Mouse (Mus musculus) MEL (cell line): ENCODE measurements around the gene Lhx3. TPM values are rescaled to one million over a fixed set of nuclear protein-coding genes. Genes with fewer than 3 reads are reported as not detected.

Source experiments
- DNase-seq: peaks from one replicate; pipeline ENCODE4 v3.0.0; 2011; ENCODE audit warnings: low read depth, low spot score
- H3K27ac ChIP-seq: 2 replicates; pipeline ENCODE4 v1.5.1; 2012; ENCODE audit warnings: low read depth, mild to moderate bottlenecking, control low read depth, low read length, moderate library complexity; ENCODE audit not compliant: control insufficient read depth
- H3K27me3 ChIP-seq, 2 experiments: fragments of 150-350 bp in 1 of 2; sonication (generic) in 1 of 2; 2 replicates each; pipeline ENCODE4 v1.6.1; 2012; ENCODE audit warnings: low read length in 2 of 2, mild to moderate bottlenecking in 2 of 2, improper control_type of control experiment in 1 of 2, moderate library complexity in 1 of 2; ENCODE audit not compliant: insufficient read depth in 2 of 2, control insufficient read depth in 1 of 2
- H3K36me3 ChIP-seq, 2 experiments: 2 replicates each; pipeline ENCODE4 v1.6.1; 2012 to 2014; ENCODE audit warnings: low read length in 2 of 2, improper control_type of control experiment in 1 of 2, inconsistent platforms in 1 of 2, mild to moderate bottlenecking in 1 of 2; ENCODE audit not compliant: insufficient read depth in 2 of 2, control insufficient read depth in 1 of 2
- H3K4me1 ChIP-seq, 2 experiments: fragments of 150-350 bp in 1 of 2; sonication (generic) in 1 of 2; 2 replicates each; pipeline ENCODE4 v1.6.1; 2012; ENCODE audit warnings: low read length in 2 of 2, improper control_type of control experiment in 1 of 2, mild to moderate bottlenecking in 1 of 2; ENCODE audit not compliant: insufficient read depth in 2 of 2, control insufficient read depth in 1 of 2
- H3K4me3 ChIP-seq, 2 experiments: fragments of 150-350 bp in 1 of 2; sonication (generic) in 1 of 2; 2 replicates each; pipeline ENCODE4 v1.5.1; 2012; ENCODE audit warnings: low read depth in 2 of 2, low read length in 2 of 2, mild to moderate bottlenecking in 2 of 2, moderate library complexity in 2 of 2, control low read depth in 1 of 2, improper control_type of control experiment in 1 of 2; ENCODE audit not compliant: control insufficient read depth in 1 of 2, insufficient read depth in 1 of 2
- H3K79me2 ChIP-seq: 2 replicates; pipeline ENCODE4 v1.6.1; 2012; ENCODE audit warnings: mild to moderate bottlenecking, low read length, moderate library complexity; ENCODE audit not compliant: control insufficient read depth, poor library complexity, insufficient read depth
- H3K9ac ChIP-seq: 2 replicates; pipeline ENCODE4 v1.6.1; 2012; ENCODE audit warnings: low read depth, mild to moderate bottlenecking, control low read depth, low read length, moderate library complexity; ENCODE audit not compliant: control insufficient read depth, poor library complexity, severe bottlenecking
- H3K9me3 ChIP-seq: fragments of 150-350 bp; sonication (generic); replicated peaks from 2 replicates; pipeline ENCODE4 v1.6.1; 2012; ENCODE audit warnings: mild to moderate bottlenecking, low read length, improper control_type of control experiment, moderate library complexity; ENCODE audit not compliant: insufficient read depth
- CHD2 ChIP-seq: IDR thresholded peaks from 2 replicates; pipeline ENCODE4 v1.6.1; 2011; ENCODE audit warnings: low read length, improper control_type of control experiment
- E2F4 ChIP-seq: IDR thresholded peaks from 2 replicates; pipeline ENCODE4 v1.6.1; 2011; ENCODE audit warnings: low read depth, low read length, improper control_type of control experiment, borderline replicate concordance
- EP300 ChIP-seq, 2 experiments: IDR thresholded peaks; 2 replicates each; pipeline ENCODE4 v1.6.1; 2011; ENCODE audit warnings: improper control_type of control experiment in 2 of 2, low read length in 2 of 2, low read depth in 1 of 2, mild to moderate bottlenecking in 1 of 2
- GATA1 ChIP-seq: IDR thresholded peaks from 2 replicates; pipeline ENCODE4 v1.6.1; 2011; ENCODE audit warnings: low read depth, low read length, improper control_type of control experiment
- JUND ChIP-seq: IDR thresholded peaks from 2 replicates; pipeline ENCODE4 v1.6.1; 2011; ENCODE audit warnings: low read depth, mild to moderate bottlenecking, improper control_type of control experiment, low read length
- KAT2A ChIP-seq: conservative IDR thresholded peaks from 2 replicates; pipeline ENCODE4 v1.6.1; 2012; ENCODE audit warnings: low read depth, low read length, improper control_type of control experiment, inconsistent platforms
- MAX ChIP-seq: IDR thresholded peaks from 2 replicates; pipeline ENCODE4 v1.6.1; 2011; ENCODE audit warnings: low read length, improper control_type of control experiment
- MAZ ChIP-seq: IDR thresholded peaks from 2 replicates; pipeline ENCODE4 v1.6.1; 2012; ENCODE audit warnings: low read depth, mild to moderate bottlenecking, inconsistent platforms, low read length, improper control_type of control experiment
- MEF2A ChIP-seq: IDR thresholded peaks from 2 replicates; pipeline ENCODE4 v1.6.1; 2014; ENCODE audit warnings: low read depth, mild to moderate bottlenecking, inconsistent platforms, low read length, improper control_type of control experiment; ENCODE audit not compliant: poor library complexity, insufficient replicate concordance, severe bottlenecking; ENCODE audit errors: extremely low read depth
- MYC ChIP-seq: IDR thresholded peaks from 2 replicates; pipeline ENCODE4 v1.6.1; 2011; ENCODE audit warnings: low read depth, mild to moderate bottlenecking, low read length, improper control_type of control experiment, moderate library complexity
- NELFE ChIP-seq: IDR thresholded peaks from 2 replicates; pipeline ENCODE4 v1.6.1; 2011; ENCODE audit warnings: low read depth, low read length, improper control_type of control experiment
- NRF1 ChIP-seq: IDR thresholded peaks from 2 replicates; pipeline ENCODE4 v1.6.1; 2014; ENCODE audit warnings: low read depth, mild to moderate bottlenecking, inconsistent platforms, low read length, improper control_type of control experiment, moderate library complexity; ENCODE audit not compliant: poor library complexity, insufficient read depth, severe bottlenecking
- POLR2AphosphoS5 ChIP-seq: IDR thresholded peaks from 2 replicates; pipeline ENCODE4 v1.6.1; 2012; ENCODE audit warnings: low read depth, borderline replicate concordance, mild to moderate bottlenecking, inconsistent platforms, low read length, moderate library complexity, mixed read lengths
- RAD21 ChIP-seq: IDR thresholded peaks from 2 replicates; pipeline ENCODE4 v1.6.1; 2011; ENCODE audit warnings: mild to moderate bottlenecking, low read depth, low read length, improper control_type of control experiment
- RCOR1 ChIP-seq: IDR thresholded peaks from 2 replicates; pipeline ENCODE4 v1.6.1; 2012; ENCODE audit warnings: low read depth, mild to moderate bottlenecking, inconsistent platforms, low read length, improper control_type of control experiment
- SIN3A ChIP-seq: IDR thresholded peaks from 2 replicates; pipeline ENCODE4 v1.6.1; 2012; ENCODE audit warnings: low read length, improper control_type of control experiment, inconsistent platforms
- SMC3 ChIP-seq: IDR thresholded peaks from 2 replicates; pipeline ENCODE4 v1.6.1; 2011; ENCODE audit warnings: low read depth, low read length, improper control_type of control experiment
- TBP ChIP-seq: IDR thresholded peaks from 2 replicates; pipeline ENCODE4 v1.8.0; 2011; ENCODE audit warnings: low read depth, low read length, improper control_type of control experiment
- USF1 ChIP-seq: IDR thresholded peaks from 2 replicates; pipeline ENCODE4 v1.6.1; 2014; ENCODE audit warnings: low read depth, mild to moderate bottlenecking, inconsistent platforms, low read length, improper control_type of control experiment, moderate library complexity
- USF2 ChIP-seq, 2 experiments: IDR thresholded peaks; 2 replicates each; pipeline ENCODE4 v1.6.1; 2011 to 2012; ENCODE audit warnings: improper control_type of control experiment in 2 of 2, low read length in 2 of 2, borderline replicate concordance in 1 of 2, inconsistent platforms in 1 of 2, low read depth in 1 of 2, mild to moderate bottlenecking in 1 of 2; ENCODE audit not compliant: insufficient read depth in 1 of 2
- ZC3H11A ChIP-seq: IDR thresholded peaks from 2 replicates; pipeline ENCODE4 v1.6.1; 2012; ENCODE audit warnings: low read depth, mild to moderate bottlenecking, inconsistent platforms, low read length, improper control_type of control experiment
- ZKSCAN1 ChIP-seq: IDR thresholded peaks from 2 replicates; pipeline ENCODE4 v1.6.1; 2012; ENCODE audit warnings: low read depth, mild to moderate bottlenecking, inconsistent platforms, low read length, improper control_type of control experiment, moderate library complexity
- polyA plus RNA-seq, 2 experiments: library from polyadenylated mRNA; stranded (reverse) in 1 of 2; unstranded in 1 of 2; fragments of >175 nt in 1 of 2; fragments of >200 nt in 1 of 2; gene quantifications; 2 replicates each; pipeline versions ENCODE4 v1.2.1 to v1.2.4; 2012; ENCODE audit warnings: low replicate concordance in 2 of 2, low read depth in 1 of 2; ENCODE audit not compliant: insufficient read length in 2 of 2, insufficient read depth in 1 of 2, missing spikeins in 1 of 2
- total RNA-seq: library from RNA; depleted of rRNA; stranded (reverse); fragments of 300-350 nt; gene quantifications from 2 replicates; pipeline ENCODE4 v1.2.3, GENCODE M21; 2012

The Lhx3 gene
- total and polyA plus RNA-seq, 3 experiments: not detected

DNA sequence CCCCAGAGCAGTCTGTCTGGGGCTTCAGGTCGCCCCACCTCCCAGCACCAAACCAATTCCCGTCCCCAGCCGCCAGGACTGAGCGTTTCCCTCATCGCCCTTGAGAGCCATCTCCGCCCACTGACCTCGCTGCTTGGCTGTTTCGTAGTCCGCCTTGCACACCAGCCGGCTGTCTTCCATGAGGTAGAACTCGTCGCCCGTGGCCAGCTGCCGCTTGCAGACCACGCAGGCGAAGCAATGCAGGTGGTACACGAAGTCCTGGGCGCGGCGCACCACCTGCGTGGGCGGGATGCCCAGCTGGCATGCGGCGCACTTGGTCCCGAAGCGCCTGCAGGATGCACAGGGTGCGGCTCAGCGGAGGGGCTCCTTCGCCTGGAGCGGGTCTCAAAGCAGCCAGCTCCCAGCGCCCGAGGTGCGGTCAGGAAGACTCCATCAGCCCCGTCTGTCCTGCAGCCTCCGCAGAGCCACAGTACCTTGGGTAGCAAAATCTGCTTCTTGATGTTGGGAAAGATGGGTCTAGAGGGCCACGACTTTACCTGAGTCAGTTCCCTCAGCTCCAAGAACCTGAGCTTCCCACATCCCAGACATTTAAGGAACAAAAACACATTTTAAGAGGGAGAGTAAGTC is 5.1 kb downstream of the Lhx3 start:
- Histone ChIP-seq H3K36me3 (no peaks in the 10 kb centered on the region), H3K9ac (no peak overlapping the region), H3K4me1 (no peaks in the 10 kb centered on the region), H3K9me3 (no peaks in the 10 kb centered on the region), H3K79me2 (no peaks in the 10 kb centered on the region), H3K27me3 (no peaks in the 10 kb centered on the region), H3K27ac (no peak overlapping the region), H3K4me3 (no peak overlapping the region)
- TF ChIP-seq RAD21 (no peak), KAT2A (no peak), MYC (no peak), ZC3H11A (no peak), MEF2A (no peak), SMC3 (no peak), RCOR1 (no peak), GATA1 (no peak)
- DNase-seq: no peak

DNA sequence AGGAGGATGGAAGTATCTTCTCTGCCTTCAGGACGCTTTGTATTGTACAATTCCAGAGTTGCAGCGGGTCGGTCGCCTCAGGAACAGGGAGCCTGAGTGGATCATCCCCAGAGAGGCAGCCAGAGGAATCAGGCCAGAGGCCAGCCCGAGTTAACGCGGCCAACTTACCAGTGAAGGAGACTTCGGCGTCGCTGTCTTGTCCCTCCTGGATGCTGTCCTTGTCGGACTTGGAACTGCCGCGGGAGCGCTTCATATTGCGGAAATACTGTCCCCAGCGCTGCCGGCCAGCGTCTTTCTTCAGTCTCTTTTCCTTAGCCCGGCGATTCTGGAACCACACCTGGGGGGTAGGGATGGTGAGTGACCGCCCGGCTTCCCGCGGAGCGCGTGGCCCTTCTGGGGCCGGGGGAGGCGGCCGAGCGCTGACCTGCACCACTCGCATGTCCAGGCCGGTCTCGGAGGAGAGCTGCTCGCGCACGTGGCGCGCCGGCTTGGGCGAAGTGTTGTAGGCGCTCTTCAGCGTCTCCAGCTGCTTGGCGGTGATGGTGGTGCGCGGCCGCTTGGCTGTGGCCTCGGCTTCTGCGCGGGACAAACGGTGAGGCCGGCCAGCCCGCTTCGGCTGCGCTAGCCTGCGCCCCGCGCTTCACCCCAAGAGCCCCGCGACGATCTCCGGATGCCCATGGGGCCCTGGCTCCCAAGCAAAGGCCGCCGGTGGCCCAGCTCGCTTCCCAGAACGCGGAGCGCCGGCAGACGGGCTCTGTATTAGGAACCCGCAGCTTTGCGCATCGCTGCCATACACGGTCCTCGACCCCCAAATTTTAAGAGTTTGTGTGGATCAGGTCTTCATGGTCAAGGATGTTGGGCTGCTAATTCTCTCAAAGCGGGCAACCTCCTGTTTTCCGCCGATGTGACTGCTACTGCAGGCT is 5.9 kb downstream of the Lhx3 start:
- no peaks in the 10 kb centered on the region for H3K4me1 ChIP-seq
- H3K36me3 ChIP-seq: no peaks in the 10 kb centered on the region
- no peak overlapping the region for H3K4me3 ChIP-seq
- TF ChIP-seq POLR2AphosphoS5: no peak
- no peaks in the 10 kb centered on the region for H3K9me3 ChIP-seq
- DNase-seq: no peak
- H3K9ac ChIP-seq: no peak overlapping the region
- no peaks in the 10 kb centered on the region for H3K79me2 ChIP-seq
- H3K27ac ChIP-seq: no peak overlapping the region
- H3K27me3 ChIP-seq: no peaks in the 10 kb centered on the region

GRCm38 (mm10) chr2:26198488-26198887 is 9.6 kb downstream of the Lhx3 start:
- Histone ChIP-seq H3K9ac (no peak overlapping the region), H3K4me3 (no peak overlapping the region), H3K79me2 (no peaks in the 10 kb centered on the region), H3K9me3 (no peaks in the 10 kb centered on the region), H3K27me3 (no peaks in the 10 kb centered on the region; a peak in 2 of 4 replicates), H3K36me3 (no peaks in the 10 kb centered on the region), H3K4me1 (no peaks in the 10 kb centered on the region), H3K27ac (no peak overlapping the region)
- no peak for DNase-seq
- no peak for TF ChIP-seq EP300 (IDR thresholded peaks at IDR 0.05; ENCODE audit: low read depth in 1 of 2, low read length in 2 of 2)
- no peak for TF ChIP-seq JUND
- no peak for TF ChIP-seq ZC3H11A
- no peak for TF ChIP-seq USF2 (IDR thresholded peaks at IDR 0.05; ENCODE audit: borderline replicate concordance in 1 of 2, insufficient read depth in 1 of 2, low read depth in 1 of 2, low read length in 2 of 2)
- TF ChIP-seq NRF1: no peak
- TF ChIP-seq RCOR1: no peak
- TF ChIP-seq SIN3A: no peak
- TF ChIP-seq USF1: no peak
- TF ChIP-seq SMC3: no peak
- no peak for TF ChIP-seq MAZ
- no peak for TF ChIP-seq E2F4
- TF ChIP-seq TBP: no peak
- TF ChIP-seq NELFE: no peak
- TF ChIP-seq ZKSCAN1: no peak
- TF ChIP-seq POLR2AphosphoS5: no peak
- no peak for TF ChIP-seq MAX
- TF ChIP-seq CHD2: no peak
